Mouse (Mus musculus) gastrocnemius, adult 2 months (tissue): ENCODE results near the gene Gm12253. TPM values are rescaled to one million over a fixed set of nuclear protein-coding genes. Genes with fewer than 3 reads are reported as not detected.

ENCODE experiments used
- DNase-seq: peaks from one replicate; pipeline ENCODE4 v3.0.0; 2022
- H3K27ac ChIP-seq: fragments of 200-600 bp; 2 replicates; pipeline ENCODE4 v1.8.1; 2022; ENCODE audit warnings: mild to moderate bottlenecking
- H3K4me3 ChIP-seq: fragments of 200-600 bp; 2 replicates; pipeline ENCODE4 v1.8.1; 2022; ENCODE audit warnings: mild to moderate bottlenecking, moderate library complexity
- CTCF ChIP-seq: fragments of 200-600 bp; IDR thresholded peaks from 2 replicates; pipeline ENCODE4 v1.8.1; 2022; ENCODE audit warnings: antibody characterized with exemption, mild to moderate bottlenecking, moderate library complexity
- intact Hi-C: fragments of 180-260 bp; cut with DNase I; formaldehyde crosslinking; loops from one replicate; pipeline ENCODE4 v1.15.1; 2025
- long read RNA-seq, 2 experiments: library from polyadenylated mRNA; stranded (forward); transcript quantifications; one replicate each; pipeline ENCODE4 v2.0.0; 2021
- total RNA-seq, 2 experiments: library from RNA; stranded (reverse); gene quantifications; 2 replicates each; pipeline ENCODE4 v1.2.3; 2021

Gene Gm12253
- total RNA-seq, result not detected
- long read RNA-seq, experiment 1, result 0 reads
- long read RNA-seq, experiment 2, result 0 reads

GRCm38 (mm10) chr11:58432259-58432658, at the start of gene Gm12253:
TSS of gene Gm12253 (plus strand) at chr11:58432559.
- Histone ChIP-seq H3K27ac (no peak within 1 kb of the TSS), H3K4me3 (no peak within 1 kb of the TSS)
- no peak for DNase-seq
- no peak for TF ChIP-seq CTCF
- intact Hi-C loops, result no loop called here

GRCm38 (mm10) chr11:58399985-58400645, 32.2 kb upstream of the Gm12253 start:
- intact Hi-C loops, result loop anchor here (5.0 kb wide), 3 partner anchors 187 to 237 kb away; no protein-coding TSS in a partner anchor
- DNase-seq, result no peak
- Histone ChIP-seq H3K27ac (no peak overlapping the region), H3K4me3 (no peak overlapping the region)
- TF ChIP-seq CTCF, result no peak

- DNase-seq, result no peak
- TF ChIP-seq CTCF, result no peak
- Histone ChIP-seq H3K4me3 (no peak overlapping the region), H3K27ac (no peak overlapping the region)
- intact Hi-C loops, result loop anchor here (5.0 kb wide), 3 partner anchors 187 to 237 kb away; no protein-coding TSS in a partner anchor
These were observed 31.7 kb upstream of the Gm12253 start for GRCm38 (mm10) chr11:58400655-58401054.

GRCm38 (mm10) chr11:58408066-58408465, 24.3 kb upstream of the Gm12253 start:
- peak; percentile 38 for DNase-seq
- H3K4me3 ChIP-seq, result no peak overlapping the region
- intact Hi-C loops, result no loop called here

GRCm38 (mm10) chr11:58418336-58418735, 14.0 kb upstream of the Gm12253 start:
- Histone ChIP-seq H3K27ac (0 out of 2 replicates have a peak overlapping the region, but pooled peaks have one; percentile 31), H3K4me3 (no peak overlapping the region)
- TF ChIP-seq CTCF, result no peak
- intact Hi-C loops, result no loop called here
- DNase-seq, result no peak

More at GRCm38 (mm10) chr11:58408066-58408465, 24.3 kb upstream of the Gm12253 start:
- no peak overlapping the region for H3K27ac ChIP-seq
- TF ChIP-seq CTCF, result no peak

- DNase-seq, result no peak
- no peak for TF ChIP-seq CTCF
- Histone ChIP-seq H3K27ac (no peak within 1 kb of the TSS), H3K4me3 (no peak within 1 kb of the TSS)
- intact Hi-C loops, result no loop called here
These were observed 11.5 kb upstream of the Gm12253 start, which contains the start of gene 1810065E05Rik for GRCm38 (mm10) chr11:58420815-58421214. TSS of gene 1810065E05Rik (plus strand) at chr11:58421111.

- intact Hi-C loops, result no loop called here
These were observed 5.5 kb downstream of the Gm12253 start for GRCm38 (mm10) chr11:58437866-58438265.

GRCm38 (mm10) chr11:58452759-58453158, 20.4 kb downstream of the Gm12253 start, which contains the start of gene Lypd9:
TSS of gene Lypd9 (minus strand) at chr11:58452923.
- H3K27ac ChIP-seq, result no peak within 1 kb of the TSS
- no peak for TF ChIP-seq CTCF
- intact Hi-C loops, result no loop called here
- DNase-seq, result no peak
- no peak within 1 kb of the TSS for H3K4me3 ChIP-seq

More at GRCm38 (mm10) chr11:58437866-58438265, 5.5 kb downstream of the Gm12253 start:
- Histone ChIP-seq H3K4me3 (no peak overlapping the region), H3K27ac (no peak overlapping the region)
- no peak for TF ChIP-seq CTCF
- DNase-seq, result no peak

- TF ChIP-seq CTCF, result no peak
- Histone ChIP-seq H3K4me3 (no peak overlapping the region), H3K27ac (no peak overlapping the region)
- DNase-seq, result no peak
- intact Hi-C loops, result no loop called here
These were observed 21.2 kb downstream of the Gm12253 start for GRCm38 (mm10) chr11:58453592-58453991.

- no peak for TF ChIP-seq CTCF
- no peak within 1 kb of the TSS for H3K27ac ChIP-seq
- intact Hi-C loops, result no loop called here
- no peak for DNase-seq
- H3K4me3 ChIP-seq, result no peak within 1 kb of the TSS
These were observed 29.8 kb downstream of the Gm12253 start, which contains the start of gene Olfr30 for GRCm38 (mm10) chr11:58462170-58462569. TSS of gene Olfr30 (minus strand) at chr11:58462270.

Other genes with a start within 250 kb of the Gm12253 start
- 1 to 10 TPM; 6.5 to 9.7 TPM for gene Igtp, start 233.0 kb upstream of the Gm12253 start, total RNA-seq
- gene Irgm2, start 232.9 kb upstream of the Gm12253 start, total RNA-seq, result 10 to 100 TPM in 1 of 2 experiments, 1 to 10 TPM in 1; 8.7 to 14.6 TPM
- gene 4930438A08Rik, start 157.8 kb upstream of the Gm12253 start, total RNA-seq, result not detected
- 1 to 10 TPM; 4.1 to 5.0 TPM for gene Zfp692, start 125.5 kb upstream of the Gm12253 start, total RNA-seq
- gene Zfp672, start 102.2 kb upstream of the Gm12253 start, total RNA-seq, result 10 to 100 TPM; 43.1 to 44.6 TPM
- gene Sh3bp5l, start 101.8 kb upstream of the Gm12253 start, total RNA-seq, result 10 to 100 TPM; 21.2 to 23.5 TPM
- gene Lypd8, start 53.5 kb upstream of the Gm12253 start, total RNA-seq, result not detected
- gene 1810065E05Rik, start 11.4 kb upstream of the Gm12253 start, total RNA-seq, result not detected
- not detected for gene Lypd9, start 20.4 kb downstream of the Gm12253 start, total RNA-seq
- not detected for gene Olfr30, start 29.7 kb downstream of the Gm12253 start, total RNA-seq
- not detected for gene Olfr332, start 60.0 kb downstream of the Gm12253 start, total RNA-seq
- gene Olfr331, start 70.0 kb downstream of the Gm12253 start, total RNA-seq, result not detected
- not detected for gene Olfr330, start 102.3 kb downstream of the Gm12253 start, total RNA-seq
- not detected for gene Olfr329-ps, start 113.9 kb downstream of the Gm12253 start, total RNA-seq
- not detected for gene Olfr328, start 123.1 kb downstream of the Gm12253 start, total RNA-seq
- gene Olfr224, start 138.0 kb downstream of the Gm12253 start, total RNA-seq, result not detected
- not detected for gene Olfr325, start 145.2 kb downstream of the Gm12253 start, total RNA-seq
- gene Olfr324, start 162.6 kb downstream of the Gm12253 start, total RNA-seq, result not detected
- under 1 TPM in 1 of 2 experiments, not detected in 1; 0.22 TPM for gene 2210407C18Rik, start 183.5 kb downstream of the Gm12253 start, total RNA-seq
- gene Olfr323, start 197.9 kb downstream of the Gm12253 start, total RNA-seq, result not detected
- gene Trim58, start 207.9 kb downstream of the Gm12253 start, total RNA-seq, result not detected
- not detected for gene Olfr322, start 226.2 kb downstream of the Gm12253 start, total RNA-seq
- gene Olfr320, start 248.5 kb downstream of the Gm12253 start, total RNA-seq, result not detected